Mouse (Mus musculus) E14TG2a.4 (cell line): ENCODE data around the gene Mta3.

Experiments
- CTCF ChIP-seq: conservative IDR thresholded peaks from 2 replicates; pipeline ENCODE4 v1.5.1; 2014; ENCODE audit warnings: low read length
- NANOG ChIP-seq: IDR thresholded peaks from 2 replicates; pipeline ENCODE4 v1.6.1; 2014; ENCODE audit warnings: borderline replicate concordance, low read length, mixed read lengths
- POU5F1 ChIP-seq: IDR thresholded peaks from 2 replicates; pipeline ENCODE4 v1.6.1; 2014; ENCODE audit warnings: low read length, borderline replicate concordance

DNA sequence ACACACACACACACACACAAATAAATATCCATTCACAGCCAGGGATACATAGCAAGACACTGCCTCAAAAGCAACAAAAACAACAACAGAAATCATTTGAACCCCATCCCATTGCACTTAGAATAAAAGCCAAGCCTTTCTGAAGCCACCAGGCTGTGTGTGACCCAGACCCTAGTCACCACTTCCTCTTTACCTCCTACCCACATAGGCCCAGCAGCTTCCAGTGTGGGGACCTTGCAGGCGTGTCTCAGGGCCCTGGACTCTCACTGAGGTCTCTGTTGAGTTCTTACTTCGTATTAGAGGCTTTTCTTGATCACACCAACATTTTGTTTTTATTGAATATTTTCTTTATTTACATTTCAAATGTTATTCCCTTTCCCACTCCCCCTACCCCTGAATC lies 10.2 kb upstream of the Mta3 start:
- no peak for TF ChIP-seq POU5F1
- no peak for TF ChIP-seq CTCF
- TF ChIP-seq NANOG, result no peak
